Mouse (Mus musculus): ENCODE data around the gene Gm20671. TPM values are rescaled to one million over a fixed set of nuclear protein-coding genes. Genes with fewer than 3 reads are reported as not detected.
"Not testable (repeated sequence)": the region's sequence is repeated elsewhere in the genome, so short reads cannot be mapped to it uniquely, and the experiment has no call there.

Gene Gm20671
- total RNA-seq, 2 experiments from 2014 or later: not detected

GRCm38 (mm10) chr5:32741377-32741776 is 85.5 kb downstream of the Gm20671 start:
- ATAC-seq (replicated peaks; ENCODE audit: low FRiP score, poor library complexity, severe bottlenecking): 0 out of 2 replicates have a peak, but pooled peaks have one; percentile 29

GRCm38 (mm10) chr5:32740850-32741249 is 86.1 kb downstream of the Gm20671 start:
- not testable (repeated sequence) for ATAC-seq (replicated peaks; ENCODE audit: low FRiP score, poor library complexity, severe bottlenecking)

GRCm38 (mm10) chr5:32740138-32740537 is 86.8 kb downstream of the Gm20671 start:
- no peak for ATAC-seq (replicated peaks; ENCODE audit: low FRiP score, poor library complexity, severe bottlenecking)

- ATAC-seq (replicated peaks; ENCODE audit: low FRiP score, poor library complexity, severe bottlenecking): peak; percentile 25; the same call in 1 of the 2 replicates
These were observed 90.1 kb downstream of the Gm20671 start for GRCm38 (mm10) chr5:32736770-32737169.

GRCm38 (mm10) chr5:32735779-32736178 is 91.1 kb downstream of the Gm20671 start:
- no peak for ATAC-seq (replicated peaks; ENCODE audit: low FRiP score, poor library complexity, severe bottlenecking)

- peak; percentile 61 for ATAC-seq (replicated peaks; ENCODE audit: low FRiP score, poor library complexity, severe bottlenecking)
These were observed 93.0 kb downstream of the Gm20671 start for GRCm38 (mm10) chr5:32733892-32734291.

GRCm38 (mm10) chr5:32728851-32729250 is 98.1 kb downstream of the Gm20671 start:
- ATAC-seq (replicated peaks; ENCODE audit: low FRiP score, poor library complexity, severe bottlenecking): 0 out of 2 replicates have a peak, but pooled peaks have one; percentile 50

- ATAC-seq (replicated peaks; ENCODE audit: low FRiP score, poor library complexity, severe bottlenecking): no peak
These were observed 98.6 kb downstream of the Gm20671 start for GRCm38 (mm10) chr5:32728300-32728699.

GRCm38 (mm10) chr5:32725397-32725796 is 101.5 kb downstream of the Gm20671 start:
- ATAC-seq (replicated peaks; ENCODE audit: low FRiP score, poor library complexity, severe bottlenecking): not testable (repeated sequence)

- no peak for ATAC-seq (replicated peaks; ENCODE audit: low FRiP score, poor library complexity, severe bottlenecking)
These were observed 102.9 kb downstream of the Gm20671 start for GRCm38 (mm10) chr5:32723981-32724380.

GRCm38 (mm10) chr5:32722711-32723110 is 104.2 kb downstream of the Gm20671 start:
- 0 out of 2 replicates have a peak, but pooled peaks have one; percentile 50 for ATAC-seq (replicated peaks; ENCODE audit: low FRiP score, poor library complexity, severe bottlenecking)

- ATAC-seq (replicated peaks; ENCODE audit: low FRiP score, poor library complexity, severe bottlenecking): no peak
These were observed 104.6 kb downstream of the Gm20671 start for GRCm38 (mm10) chr5:32722263-32722662.

GRCm38 (mm10) chr5:32721316-32721715 is 105.6 kb downstream of the Gm20671 start:
- no peak for ATAC-seq (replicated peaks; ENCODE audit: low FRiP score, poor library complexity, severe bottlenecking)

- no peak for ATAC-seq (replicated peaks; ENCODE audit: low FRiP score, poor library complexity, severe bottlenecking)
These were observed 106.5 kb downstream of the Gm20671 start for GRCm38 (mm10) chr5:32720416-32720815.

- ATAC-seq (replicated peaks; ENCODE audit: low FRiP score, poor library complexity, severe bottlenecking): no peak
These were observed 108.0 kb downstream of the Gm20671 start for GRCm38 (mm10) chr5:32718916-32719315.

GRCm38 (mm10) chr5:32717726-32718125 is 109.2 kb downstream of the Gm20671 start:
- ATAC-seq (replicated peaks; ENCODE audit: low FRiP score, poor library complexity, severe bottlenecking): no peak

GRCm38 (mm10) chr5:32713703-32714467 is 113.0 kb downstream of the Gm20671 start:
- ATAC-seq (replicated peaks; ENCODE audit: low FRiP score, poor library complexity, severe bottlenecking): peak; percentile 99

GRCm38 (mm10) chr5:32713042-32713702 is 113.7 kb downstream of the Gm20671 start:
- ATAC-seq (replicated peaks; ENCODE audit: low FRiP score, poor library complexity, severe bottlenecking): 0 out of 2 replicates have a peak, but pooled peaks have one; percentile 24

- no peak for ATAC-seq (replicated peaks; ENCODE audit: low FRiP score, poor library complexity, severe bottlenecking)
These were observed 114.5 kb downstream of the Gm20671 start for GRCm38 (mm10) chr5:32712221-32713041.

GRCm38 (mm10) chr5:32711485-32711884 is 115.4 kb downstream of the Gm20671 start:
- ATAC-seq (replicated peaks; ENCODE audit: low FRiP score, poor library complexity, severe bottlenecking): no peak

Data from erythroblast, adult 5-6 weeks (primary cell).